Mouse (Mus musculus): ENCODE measurements around the gene Phf21a.

GRCm38 (mm10) chr2:92055831-92056236 lies 37.1 kb upstream of the Phf21a start:
- TF ChIP-seq EP300 (IDR thresholded peaks at IDR 0.05; ENCODE audit: insufficient read depth, low read depth, low read length), result no peak
- peak; percentile 78 for TF ChIP-seq CTCF (IDR thresholded peaks at IDR 0.05)
